Mouse (Mus musculus) adrenal gland, postnatal 25 days (tissue): Measurements from ENCODE around the gene Ssh2. TPM values are rescaled to one million over a fixed set of nuclear protein-coding genes. Genes with fewer than 3 reads are reported as not detected.

Source experiments
- total RNA-seq: library from RNA; stranded (reverse); gene quantifications from 2 replicates; pipeline ENCODE4 v1.2.3, GENCODE M21; 2021

Gene Ssh2
- total RNA-seq, 1 experiment from 2014 or later, result 19.8 TPM

Other genes with a start within 250 kb of the Ssh2 start
- gene Slc6a4, start 217.7 kb upstream of the Ssh2 start, total RNA-seq, result 30.9 and 47.0 TPM in 2 replicates
- gene Nsrp1, start 137.9 kb upstream of the Ssh2 start, total RNA-seq, result 27.9 and 28.7 TPM in 2 replicates
- 0.21 TPM in 1 of 2 replicates, not detected in the other for gene Efcab5, start 27.3 kb upstream of the Ssh2 start, total RNA-seq
- 1.3 and 2.2 TPM in 2 replicates for gene Coro6, start 246.1 kb downstream of the Ssh2 start, total RNA-seq